Mouse (Mus musculus) hindbrain, embryonic 16.5 days (tissue): ENCODE measurements around the gene Mavs. TPM values are rescaled to one million over a fixed set of nuclear protein-coding genes. Genes with fewer than 3 reads are reported as not detected.
A peak's percentile ranks its signal among the peaks of the same experiment; 100 is the strongest.

Experiments used
- ATAC-seq: fragments of 200-750 bp; cut with Nextera tagmentation; 2 replicates; pipeline ENCODE4 v1.8.0; 2017; ENCODE audit warnings: moderate TSS enrichment, moderate library complexity
- H3K27ac ChIP-seq: fragments of 300-500 bp; sonication (generic); 2 replicates; pipeline ENCODE4 v1.5.1; 2014; ENCODE audit warnings: low read depth, mild to moderate bottlenecking, control low read depth, low read length, moderate library complexity
- H3K27me3 ChIP-seq: fragments of 300-500 bp; sonication (generic); replicated peaks from 2 replicates; pipeline ENCODE4 v1.6.1; 2014; ENCODE audit warnings: low read length; ENCODE audit not compliant: control insufficient read depth, insufficient read depth
- H3K36me3 ChIP-seq: fragments of 300-500 bp; sonication (generic); 2 replicates; pipeline ENCODE4 v1.6.1; 2014; ENCODE audit warnings: mild to moderate bottlenecking, low read length, moderate library complexity, mixed read lengths; ENCODE audit not compliant: control insufficient read depth, insufficient read depth
- H3K4me1 ChIP-seq: fragments of 300-500 bp; sonication (generic); 2 replicates; pipeline ENCODE4 v1.6.1; 2014; ENCODE audit warnings: low read depth, low read length; ENCODE audit not compliant: control insufficient read depth, insufficient read depth
- H3K4me2 ChIP-seq: fragments of 300-500 bp; sonication (generic); 2 replicates; pipeline ENCODE4 v1.6.1; 2014; ENCODE audit warnings: mild to moderate bottlenecking, low read length, control low read depth, moderate library complexity
- H3K4me3 ChIP-seq: fragments of 300-500 bp; sonication (generic); 2 replicates; pipeline ENCODE4 v1.5.1; 2014; ENCODE audit warnings: mild to moderate bottlenecking, low read length, control low read depth, moderate library complexity
- H3K9ac ChIP-seq: fragments of 300-500 bp; sonication (generic); 2 replicates; pipeline ENCODE4 v1.6.1; 2014; ENCODE audit warnings: low read depth, mild to moderate bottlenecking, control low read depth, low read length, moderate library complexity
- H3K9me3 ChIP-seq: fragments of 300-500 bp; sonication (generic); 2 replicates; pipeline ENCODE4 v1.6.1; 2014; ENCODE audit warnings: mild to moderate bottlenecking, low read length, moderate library complexity; ENCODE audit not compliant: control insufficient read depth
- WGBS: fragments of 180-500 bp; shearing (Covaris S2); extraction: QIAGEN DNeasy Blood & Tissue Kit; methylation state at CpG from one replicate; pipeline ENCODE4 v1.1.7; 2014; 5-methylcytosine and 5-hydroxymethylcytosine counted together
- polyA plus RNA-seq: library from polyadenylated mRNA; unstranded; fragments of >200 nt; fragmentation: Nextera tagmentation; extraction: Ambion mirVana; gene quantifications from 2 replicates; pipeline ENCODE4 v1.2.1, GENCODE M21; 2015

Gene Mavs
- polyA plus RNA-seq, 1 experiment from 2014 or later = 8.9 TPM

- no peaks in the 10 kb centered on the region for H3K9me3 ChIP-seq
Observed at GRCm38 (mm10) chr2:131253681-131254328, 19.9 kb downstream of the Mavs start.

GRCm38 (mm10) chr2:131254329-131254713 is 20.5 kb downstream of the Mavs start:
- H3K27ac ChIP-seq = no peak overlapping the region
- H3K36me3 ChIP-seq = no peaks in the 10 kb centered on the region
- H3K4me2 ChIP-seq = no peak overlapping the region
- no peaks in the 10 kb centered on the region for H3K9me3 ChIP-seq
- no peak overlapping the region for H3K9ac ChIP-seq
- no peak overlapping the region for H3K4me3 ChIP-seq
- no peaks in the 10 kb centered on the region for H3K4me1 ChIP-seq
- ATAC-seq = no peak; the same call in 1 of the 2 replicates
- H3K27me3 ChIP-seq = no peaks in the 10 kb centered on the region
- WGBS = 70% methylated on average over 2 of the region's 2 CpGs

More at GRCm38 (mm10) chr2:131253681-131254328, 19.9 kb downstream of the Mavs start:
- ATAC-seq = peak; percentile 78
- no peak overlapping the region for H3K27ac ChIP-seq
- H3K4me3 ChIP-seq = no peak overlapping the region
- no peaks in the 10 kb centered on the region for H3K36me3 ChIP-seq
- H3K27me3 ChIP-seq = no peaks in the 10 kb centered on the region
- H3K4me1 ChIP-seq = no peaks in the 10 kb centered on the region
- WGBS = 27% methylated on average over 7 of the region's 7 CpGs
- H3K4me2 ChIP-seq = no peak overlapping the region
- no peak overlapping the region for H3K9ac ChIP-seq

- H3K4me3 ChIP-seq = no peak overlapping the region
- no peaks in the 10 kb centered on the region for H3K36me3 ChIP-seq
- H3K4me2 ChIP-seq = no peak overlapping the region
- no peak overlapping the region for H3K9ac ChIP-seq
- no peaks in the 10 kb centered on the region for H3K4me1 ChIP-seq
- no peaks in the 10 kb centered on the region for H3K27me3 ChIP-seq
- 61% methylated on average over 3 of the region's 3 CpGs for WGBS
- ATAC-seq = no peak
- H3K27ac ChIP-seq = no peak overlapping the region
- no peaks in the 10 kb centered on the region for H3K9me3 ChIP-seq
Observed at GRCm38 (mm10) chr2:131255738-131256137, 21.9 kb downstream of the Mavs start.

- Histone ChIP-seq H3K9ac (no peak overlapping the region), H3K27ac (no peak overlapping the region), H3K36me3 (no peaks in the 10 kb centered on the region), H3K4me2 (no peak overlapping the region), H3K27me3 (no peaks in the 10 kb centered on the region), H3K4me3 (no peak overlapping the region), H3K4me1 (peaks cover 6% of the 10 kb centered on the region), H3K9me3 (no peaks in the 10 kb centered on the region)
- no peak for ATAC-seq
- 86% methylated on average over 8 of the region's 8 CpGs for WGBS
Observed at GRCm38 (mm10) chr2:131258693-131259092, 24.8 kb downstream of the Mavs start.

- Histone ChIP-seq H3K27me3 (no peaks in the 10 kb centered on the region), H3K4me1 (peaks cover 12% of the 10 kb centered on the region), H3K4me2 (no peak overlapping the region), H3K9ac (no peak overlapping the region), H3K9me3 (no peaks in the 10 kb centered on the region), H3K4me3 (no peak overlapping the region), H3K27ac (no peak overlapping the region), H3K36me3 (no peaks in the 10 kb centered on the region)
- WGBS = 60% methylated on average over 9 of the region's 9 CpGs
- no peak for ATAC-seq
Observed at GRCm38 (mm10) chr2:131260544-131261307, 26.9 kb downstream of the Mavs start.

GRCm38 (mm10) chr2:131261481-131262212 is 27.8 kb downstream of the Mavs start:
- H3K4me2 ChIP-seq = peak overlapping the region; percentile 87
- H3K4me1 ChIP-seq = peaks cover 12% of the 10 kb centered on the region
- 3% methylated on average over 10 of the region's 10 CpGs for WGBS
- H3K27ac ChIP-seq = peak overlapping the region; percentile 95
- H3K9me3 ChIP-seq = no peaks in the 10 kb centered on the region
- ATAC-seq = peak; percentile 86
- H3K27me3 ChIP-seq = no peaks in the 10 kb centered on the region
- H3K4me3 ChIP-seq = peak overlapping the region; percentile 94
- H3K36me3 ChIP-seq = no peaks in the 10 kb centered on the region
- peak overlapping the region; percentile 81 for H3K9ac ChIP-seq

- ATAC-seq = peak; percentile 100
- no peaks in the 10 kb centered on the region for H3K36me3 ChIP-seq
- H3K9ac ChIP-seq = peak within 1 kb of the TSS; percentile 99
- H3K27me3 ChIP-seq = no peaks in the 10 kb centered on the region
- H3K4me2 ChIP-seq = peak within 1 kb of the TSS; percentile 92
- H3K4me3 ChIP-seq = peak within 1 kb of the TSS; percentile 94
- H3K27ac ChIP-seq = peak within 1 kb of the TSS; percentile 99
- WGBS = 0% methylated on average over 41 of the region's 49 CpGs
- H3K9me3 ChIP-seq = no peaks in the 10 kb centered on the region
- H3K4me1 ChIP-seq = peaks cover 12% of the 10 kb centered on the region
Observed at GRCm38 (mm10) chr2:131262213-131262672, 28.4 kb downstream of the Mavs start, which contains the start of gene Pank2. Pank2 (plus strand) TSS chr2:131262495.

- under 1% methylated on average over 45 of the region's 59 CpGs for WGBS
- Histone ChIP-seq H3K4me1 (peaks cover 12% of the 10 kb centered on the region), H3K27me3 (no peaks in the 10 kb centered on the region), H3K36me3 (no peaks in the 10 kb centered on the region), H3K4me3 (peak overlapping the region; percentile 94), H3K4me2 (peak overlapping the region; percentile 92), H3K9me3 (no peaks in the 10 kb centered on the region), H3K9ac (peak overlapping the region; percentile 99), H3K27ac (peak overlapping the region; percentile 99)
- peak; percentile 69 for ATAC-seq
Observed at GRCm38 (mm10) chr2:131262680-131263670, 29.1 kb downstream of the Mavs start.
